Mouse (Mus musculus) B cell, adult 62 days (primary cell): ENCODE measurements around the gene Cep135. TPM values are rescaled to one million over a fixed set of nuclear protein-coding genes. Genes with fewer than 3 reads are reported as not detected.

Experiments used
- total RNA-seq: library from RNA; stranded (reverse); gene quantifications from 4 replicates; pipeline ENCODE4 v1.2.4, GENCODE M21; 2023

Cep135 gene
- 23.3 to 24.7 TPM (median 23.8 TPM) in 4 replicates for total RNA-seq

GRCm38 (mm10) chr5:76588551-76589283 lies at the start of gene Cep135:
Gene Cep135 (plus strand): TSS chr5:76588698.

GRCm38 (mm10) chr5:76656212-76656611 lies 67.7 kb downstream of the Cep135 start, which contains the start of gene C530008M17Rik:
Gene C530008M17Rik (plus strand): TSS chr5:76656512.

Other genes with a start within 250 kb of the Cep135 start
- gene Nmu, start 224.9 kb upstream of the Cep135 start, total RNA-seq: not detected in 4 replicates
- not detected in 4 replicates for gene Gm7271, start 104.7 kb upstream of the Cep135 start, total RNA-seq
- 55.4 to 61.9 TPM (median 58.0 TPM) in 4 replicates for gene Exoc1, start 59.4 kb upstream of the Cep135 start, total RNA-seq
- gene C530008M17Rik, start 67.8 kb downstream of the Cep135 start, total RNA-seq: 0.26 to 1.2 TPM (median 0.69 TPM) in 4 replicates